Mouse (Mus musculus): ENCODE measurements around the gene Scpep1.

Scpep1 gene

GRCm38 (mm10) chr11:88950640-88951250 is 4.5 kb downstream of the Scpep1 start:
- POLR2A ChIA-PET = interaction anchor here (0.5 to 51.7 kb wide), 50 partner anchors 2 to 921 kb away, joined by 3 to 1912 read pairs (median 5); partner anchors contain the start of genes Coil (in 3 of the 4), Akap1 (in 2 of the 4), Elobl (in 2 of the 4) and Scpep1 (in 1 of the 4)
- CTCF ChIA-PET = interaction anchor here (0.6 to 1.1 kb wide), 6 partner anchors 22 to 71 kb away, joined by 3 to 4 read pairs (median 3); no protein-coding TSS in a partner anchor

GRCm38 (mm10) chr11:88949802-88950639 is 5.2 kb downstream of the Scpep1 start:
- POLR2A ChIA-PET = interaction anchor here (0.5 to 51.7 kb wide), 49 partner anchors 3 to 331 kb away, joined by 3 to 1912 read pairs (median 5); partner anchors contain the start of genes Coil (in 3 of the 4), Akap1 (in 2 of the 4), Elobl (in 2 of the 4) and Scpep1 (in 1 of the 4)
- CTCF ChIA-PET = interaction anchor here (0.6 to 1.2 kb wide), 10 partner anchors 23 to 119 kb away, joined by 3 to 5 read pairs (median 3); no protein-coding TSS in a partner anchor

GRCm38 (mm10) chr11:88948896-88949295 is 6.4 kb downstream of the Scpep1 start:
- POLR2A ChIA-PET = interaction anchor here in 3 of 4 experiments (0.5 to 23.9 kb wide), 12 partner anchors 11 to 100 kb away, joined by 3 to 1912 read pairs (median 12); partner anchors contain the start of genes Coil (in 2 of the 3), Elobl (in 2 of the 3), Akap1 (in 1 of the 3) and Scpep1 (in 1 of the 3)
- CTCF ChIA-PET = no interaction called here

- ChIA-PET POLR2A (interaction anchor here in 3 of 4 experiments (0.6 to 23.9 kb wide), 10 partner anchors 9 to 1209 kb away, joined by 3 to 1912 read pairs (median 7); partner anchors contain the start of genes Coil (in 2 of the 3), Elobl (in 2 of the 3), Scpep1 (in 2 of the 3) and Supt4a (in 1 of the 3)), CTCF (interaction anchor here in 1 of 4 experiments (0.7 kb wide), 1 partner anchor 302 kb away, joined by 3 read pairs; no protein-coding TSS in a partner anchor)
These were observed 9.2 kb downstream of the Scpep1 start for GRCm38 (mm10) chr11:88945971-88946585.

GRCm38 (mm10) chr11:88941489-88941888 is 13.8 kb downstream of the Scpep1 start:
- ChIA-PET POLR2A (interaction anchor here (0.7 to 23.9 kb wide), 26 partner anchors 8 to 706 kb away, joined by 3 to 1912 read pairs (median 4); partner anchors contain the start of genes Scpep1 (in 3 of the 4), Coil (in 2 of the 4), Akap1 (in 1 of the 4) and Elobl (in 1 of the 4)), CTCF (interaction anchor here in 2 of 4 experiments (0.7 to 1.0 kb wide), 5 partner anchors 30 to 162 kb away, joined by 3 read pairs; no protein-coding TSS in a partner anchor)

- POLR2A ChIA-PET = interaction anchor here in 3 of 4 experiments (0.7 to 19.6 kb wide), 15 partner anchors 8 to 391 kb away, joined by 3 to 599 read pairs (median 4); partner anchors contain the start of genes Coil (in 2 of the 3), Scpep1 (in 2 of the 3) and Elobl (in 1 of the 3)
- CTCF ChIA-PET = interaction anchor here in 1 of 4 experiments (0.7 to 1.2 kb wide), 3 partner anchors 14 to 21 kb away, joined by 3 to 4 read pairs (median 3); partner anchors contain the start of gene Scpep1
These were observed 15.6 kb downstream of the Scpep1 start for GRCm38 (mm10) chr11:88939634-88940033.

GRCm38 (mm10) chr11:88938770-88939169 is 16.5 kb downstream of the Scpep1 start:
- ChIA-PET CTCF (interaction anchor here in 1 of 4 experiments (0.6 to 2.0 kb wide), 2 partner anchors 16 to 704 kb away, joined by 5 to 8 read pairs; partner anchors contain the start of gene Scpep1), POLR2A (interaction anchor here in 3 of 4 experiments (0.8 to 19.6 kb wide), 8 partner anchors 12 to 91 kb away, joined by 3 to 599 read pairs (median 6); partner anchors contain the start of genes Coil (in 1 of the 3), Elobl (in 1 of the 3) and Scpep1 (in 1 of the 3))

GRCm38 (mm10) chr11:88937886-88938285 is 17.4 kb downstream of the Scpep1 start:
- ChIA-PET CTCF (interaction anchor here in 3 of 4 experiments (0.6 to 2.0 kb wide), 9 partner anchors 17 to 686 kb away, joined by 3 to 8 read pairs (median 4); partner anchors contain the start of gene Scpep1 (in 1 of the 3)), POLR2A (interaction anchor here in 3 of 4 experiments (0.6 to 19.6 kb wide), 17 partner anchors 9 to 108 kb away, joined by 3 to 599 read pairs (median 4); partner anchors contain the start of genes Scpep1 (in 3 of the 3), Coil (in 1 of the 3) and Elobl (in 1 of the 3))

- ChIA-PET POLR2A (interaction anchor here in 3 of 4 experiments (0.5 to 19.6 kb wide), 35 partner anchors 7 to 912 kb away, joined by 3 to 599 read pairs (median 4); partner anchors contain the start of genes Scpep1 (in 3 of the 3), Coil (in 2 of the 3), Elobl (in 2 of the 3) and Akap1 (in 1 of the 3)), CTCF (interaction anchor here in 1 of 4 experiments (1.1 kb wide), 1 partner anchor 43 kb away, joined by 3 read pairs; no protein-coding TSS in a partner anchor)
These were observed 20.9 kb downstream of the Scpep1 start for GRCm38 (mm10) chr11:88934089-88935000.

GRCm38 (mm10) chr11:88933030-88933429 is 22.2 kb downstream of the Scpep1 start:
- ChIA-PET POLR2A (interaction anchor here (0.6 to 19.6 kb wide), 37 partner anchors 10 to 391 kb away, joined by 3 to 599 read pairs (median 6); partner anchors contain the start of genes Coil (in 2 of the 4), Elobl (in 2 of the 4), Scpep1 (in 2 of the 4) and Akap1 (in 1 of the 4)), CTCF (interaction anchor here in 2 of 4 experiments (0.7 to 1.1 kb wide), 4 partner anchors 10 to 965 kb away, joined by 3 to 6 read pairs (median 4); no protein-coding TSS in a partner anchor)

GRCm38 (mm10) chr11:88931692-88932530 is 23.4 kb downstream of the Scpep1 start:
- ChIA-PET CTCF (interaction anchor here in 2 of 4 experiments (0.5 to 1.1 kb wide), 5 partner anchors 20 to 108 kb away, joined by 3 to 4 read pairs (median 3); partner anchors contain the start of gene Elobl (in 1 of the 2)), POLR2A (interaction anchor here (0.5 to 19.6 kb wide), 72 partner anchors 8 to 873 kb away, joined by 3 to 599 read pairs (median 5); partner anchors contain the start of genes Akap1 (in 3 of the 4), Coil (in 2 of the 4), Elobl (in 2 of the 4) and Scpep1 (in 2 of the 4))

GRCm38 (mm10) chr11:88926566-88926965 is 28.7 kb downstream of the Scpep1 start:
- ChIA-PET POLR2A (interaction anchor here in 3 of 4 experiments (0.6 to 19.6 kb wide), 14 partner anchors 8 to 349 kb away, joined by 3 to 599 read pairs (median 4); partner anchors contain the start of genes Scpep1 (in 2 of the 3), Coil (in 1 of the 3) and Elobl (in 1 of the 3)), CTCF (no interaction called here)

GRCm38 (mm10) chr11:88909388-88910036 is 45.8 kb downstream of the Scpep1 start:
- ChIA-PET POLR2A (interaction anchor here in 3 of 4 experiments (0.6 to 5.6 kb wide), 33 partner anchors 9 to 118 kb away, joined by 3 to 33 read pairs (median 4); partner anchors contain the start of genes Akap1 (in 1 of the 3), Coil (in 1 of the 3), Elobl (in 1 of the 3) and Scpep1 (in 1 of the 3)), CTCF (interaction anchor here in 2 of 4 experiments (1.0 to 1.7 kb wide), 9 partner anchors 9 to 79 kb away, joined by 3 to 12 read pairs (median 3); no protein-coding TSS in a partner anchor)
